Mouse (Mus musculus) kidney, adult 2 months (tissue): Measurements from ENCODE around the gene Nfia.

Experiments used
- CTCF ChIP-seq: fragments of 200-500 bp; conservative IDR thresholded peaks from 2 replicates; pipeline ENCODE4 v1.5.1; 2011; ENCODE audit warnings: low read depth, mild to moderate bottlenecking, control low read depth, low read length, moderate library complexity, mixed read lengths; ENCODE audit not compliant: insufficient read depth, insufficient read length
- POLR2A ChIP-seq: fragments of 200-500 bp; IDR thresholded peaks from one replicate; pipeline ENCODE4 v1.6.1; 2011; ENCODE audit warnings: low read depth, low read length, control low read depth

DNA sequence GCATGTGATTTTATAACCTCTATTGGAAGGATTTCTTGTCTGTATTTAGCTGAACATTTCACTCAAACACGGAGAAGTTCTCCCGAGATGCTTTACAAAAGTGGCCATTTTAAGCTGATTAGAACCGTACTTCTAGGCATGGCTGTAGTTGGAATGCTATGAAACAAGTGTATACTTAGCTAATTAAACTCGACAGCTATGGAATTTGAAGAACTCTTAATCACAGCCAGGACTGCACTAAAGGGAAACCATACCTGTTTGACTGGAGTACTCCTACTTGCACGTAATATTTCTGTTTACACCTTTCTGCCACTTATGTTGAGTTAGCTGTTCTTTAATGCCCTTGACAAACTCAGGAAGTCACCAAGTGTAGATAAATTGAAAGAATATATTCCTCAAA, 79.2 kb downstream of the Nfia start:
- TF ChIP-seq CTCF (no peak), POLR2A (no peak)
